Mouse (Mus musculus) midbrain, embryonic 14.5 days (tissue): Measurements from ENCODE around the gene Crybb2. TPM values are rescaled to one million over a fixed set of nuclear protein-coding genes. Genes with fewer than 3 reads are reported as not detected.
"Not testable (repeated sequence)": the region's sequence is repeated elsewhere in the genome, so short reads cannot be mapped to it uniquely, and the experiment has no call there.

ENCODE experiments used
- ATAC-seq: fragments of 200-750 bp; cut with Nextera tagmentation; 2 replicates; pipeline ENCODE4 v1.8.0; 2017; ENCODE audit warnings: moderate number of reproducible peaks, moderate library complexity; ENCODE audit not compliant: low FRiP score, low TSS enrichment
- DNase-seq: peaks from one replicate; pipeline ENCODE4 v3.0.0-alpha.2; 2015
- H3K27ac ChIP-seq: fragments of 300-500 bp; sonication (generic); replicated peaks from 2 replicates; pipeline ENCODE4 v1.5.1; 2014; ENCODE audit warnings: mild to moderate bottlenecking, low read depth, low read length, moderate library complexity
- H3K27me3 ChIP-seq: fragments of 300-500 bp; sonication (generic); 2 replicates; pipeline ENCODE4 v1.6.1; 2014; ENCODE audit warnings: low read length, control low read depth, mixed read lengths; ENCODE audit not compliant: control insufficient read depth, insufficient read depth
- H3K36me3 ChIP-seq: fragments of 300-500 bp; sonication (generic); 2 replicates; pipeline ENCODE4 v1.6.1; 2014; ENCODE audit warnings: low read length, control low read depth; ENCODE audit not compliant: control insufficient read depth, insufficient read depth
- H3K4me1 ChIP-seq: fragments of 300-500 bp; sonication (generic); 2 replicates; pipeline ENCODE4 v1.6.1; 2014; ENCODE audit warnings: mild to moderate bottlenecking, antibody characterized with exemption, low read length, control low read depth; ENCODE audit not compliant: control insufficient read depth, insufficient read depth
- H3K4me2 ChIP-seq: fragments of 300-500 bp; sonication (generic); 2 replicates; pipeline ENCODE4 v1.6.1; 2014; ENCODE audit warnings: mild to moderate bottlenecking, low read length, moderate library complexity
- H3K4me3 ChIP-seq: fragments of 300-500 bp; sonication (generic); replicated peaks from 2 replicates; pipeline ENCODE4 v1.5.1; 2014; ENCODE audit warnings: low read depth, low read length
- H3K9ac ChIP-seq: fragments of 300-500 bp; sonication (generic); replicated peaks from 2 replicates; pipeline ENCODE4 v1.6.1; 2014; ENCODE audit warnings: mild to moderate bottlenecking, low read length, moderate library complexity
- H3K9me3 ChIP-seq: fragments of 300-500 bp; sonication (generic); 2 replicates; pipeline ENCODE4 v1.6.1; 2016; ENCODE audit warnings: low read length, control low read depth, mixed read lengths; ENCODE audit not compliant: control insufficient read depth
- WGBS: fragments of 180-500 bp; shearing (Covaris S2); extraction: QIAGEN DNeasy Blood & Tissue Kit; methylation state at CpG from one replicate; pipeline ENCODE4 v1.1.7; 2014; 5-methylcytosine and 5-hydroxymethylcytosine counted together
- polyA plus RNA-seq: library from polyadenylated mRNA; unstranded; fragments of >200 nt; fragmentation: Nextera tagmentation; extraction: Ambion mirVana; gene quantifications from 2 replicates; pipeline ENCODE4 v1.2.1, GENCODE M21; 2014

Crybb2 gene
- polyA plus RNA-seq, 1 experiment from 2014 or later = not detected

- H3K9me3 ChIP-seq, H3K9ac ChIP-seq, ATAC-seq, H3K36me3 ChIP-seq, H3K27me3 ChIP-seq, H3K4me2 ChIP-seq, H3K4me1 ChIP-seq, H3K27ac ChIP-seq, H3K4me3 ChIP-seq, DNase-seq: not testable (repeated sequence)
- 92% methylated on average over 2 of the region's 2 CpGs for WGBS
Observed at GRCm38 (mm10) chr5:113109651-113110050, 39.7 kb upstream of the Crybb2 start.

GRCm38 (mm10) chr5:113108165-113108764 is 38.3 kb upstream of the Crybb2 start:
- H3K9me3 ChIP-seq = no peaks in the 10 kb centered on the region
- H3K27me3 ChIP-seq = no peaks in the 10 kb centered on the region

GRCm38 (mm10) chr5:113107709-113108108 is 37.8 kb upstream of the Crybb2 start:
- DNase-seq (no peak), ATAC-seq (no peak)
- Histone ChIP-seq H3K9ac (no peak overlapping the region), H3K4me3 (no peak overlapping the region), H3K36me3 (no peaks in the 10 kb centered on the region), H3K4me1 (peaks cover 2% of the 10 kb centered on the region), H3K27ac (no peak overlapping the region), H3K9me3 (no peaks in the 10 kb centered on the region), H3K27me3 (no peaks in the 10 kb centered on the region), H3K4me2 (no peak overlapping the region)
- WGBS = 67% methylated on average over 3 of the region's 3 CpGs

More at GRCm38 (mm10) chr5:113108165-113108764, 38.3 kb upstream of the Crybb2 start:
- Histone ChIP-seq H3K27ac (no peak overlapping the region), H3K4me3 (no peak overlapping the region), H3K4me1 (no peaks in the 10 kb centered on the region), H3K36me3 (no peaks in the 10 kb centered on the region), H3K4me2 (no peak overlapping the region), H3K9ac (no peak overlapping the region)
- no peak for ATAC-seq
- no peak for DNase-seq
- WGBS = 74% methylated on average over 11 of the region's 11 CpGs

- no peak for DNase-seq
- Histone ChIP-seq H3K9me3 (no peaks in the 10 kb centered on the region), H3K27ac (no peak overlapping the region), H3K27me3 (no peaks in the 10 kb centered on the region), H3K4me3 (no peak overlapping the region), H3K4me1 (peaks cover 9% of the 10 kb centered on the region), H3K9ac (no peak overlapping the region), H3K4me2 (no peak overlapping the region), H3K36me3 (no peaks in the 10 kb centered on the region)
- ATAC-seq = no peak
- 88% methylated on average over 7 of the region's 7 CpGs for WGBS
Observed at GRCm38 (mm10) chr5:113106594-113106993, 36.7 kb upstream of the Crybb2 start.

- no peak for ATAC-seq
- Histone ChIP-seq H3K9me3 (no peaks in the 10 kb centered on the region), H3K4me2 (no peak overlapping the region), H3K4me1 (peaks cover 9% of the 10 kb centered on the region), H3K4me3 (no peak overlapping the region), H3K9ac (no peak overlapping the region), H3K27ac (no peak overlapping the region), H3K36me3 (no peaks in the 10 kb centered on the region), H3K27me3 (no peaks in the 10 kb centered on the region)
- WGBS = 84% methylated on average over 4 of the region's 4 CpGs
- DNase-seq = no peak
Observed at GRCm38 (mm10) chr5:113105481-113105880, 35.6 kb upstream of the Crybb2 start.

GRCm38 (mm10) chr5:113105035-113105434 is 35.1 kb upstream of the Crybb2 start:
- DNase-seq (no peak), ATAC-seq (no peak)
- Histone ChIP-seq H3K9ac (no peak overlapping the region), H3K36me3 (no peaks in the 10 kb centered on the region), H3K27ac (no peak overlapping the region), H3K9me3 (no peaks in the 10 kb centered on the region), H3K4me1 (peaks cover 9% of the 10 kb centered on the region), H3K27me3 (no peaks in the 10 kb centered on the region), H3K4me3 (no peak overlapping the region), H3K4me2 (no peak overlapping the region)
- WGBS = 88% methylated on average over 9 of the region's 9 CpGs

- no peak overlapping the region for H3K4me2 ChIP-seq
- DNase-seq = peak; percentile 53
- no peak for ATAC-seq
Observed at GRCm38 (mm10) chr5:113102455-113102854, 32.5 kb upstream of the Crybb2 start.

GRCm38 (mm10) chr5:113101457-113101856 is 31.5 kb upstream of the Crybb2 start:
- ATAC-seq (no peak), DNase-seq (no peak)
- Histone ChIP-seq H3K9me3 (no peaks in the 10 kb centered on the region), H3K9ac (no peak overlapping the region), H3K4me3 (no peak overlapping the region), H3K27ac (no peak overlapping the region), H3K4me1 (peaks cover 9% of the 10 kb centered on the region), H3K36me3 (no peaks in the 10 kb centered on the region), H3K4me2 (no peak overlapping the region), H3K27me3 (no peaks in the 10 kb centered on the region)
- WGBS = 87% methylated on average over 10 of the region's 10 CpGs

More at GRCm38 (mm10) chr5:113102455-113102854, 32.5 kb upstream of the Crybb2 start:
- Histone ChIP-seq H3K36me3 (no peaks in the 10 kb centered on the region), H3K9me3 (no peaks in the 10 kb centered on the region), H3K27ac (0 out of 2 replicates have a peak overlapping the region, but pooled peaks have one; percentile 1), H3K27me3 (no peaks in the 10 kb centered on the region), H3K9ac (no peak overlapping the region), H3K4me1 (peaks cover 9% of the 10 kb centered on the region), H3K4me3 (no peak overlapping the region)
- 17% methylated on average over 7 of the region's 7 CpGs for WGBS

- no peak overlapping the region for H3K4me3 ChIP-seq
- no peak overlapping the region for H3K27ac ChIP-seq
- DNase-seq = no peak
- no peak overlapping the region for H3K4me2 ChIP-seq
- H3K9ac ChIP-seq = no peak overlapping the region
- no peaks in the 10 kb centered on the region for H3K9me3 ChIP-seq
- no peaks in the 10 kb centered on the region for H3K27me3 ChIP-seq
- no peaks in the 10 kb centered on the region for H3K36me3 ChIP-seq
- peaks cover 9% of the 10 kb centered on the region for H3K4me1 ChIP-seq
- no peak for ATAC-seq
- 86% methylated on average over 11 of the region's 11 CpGs for WGBS
Observed at GRCm38 (mm10) chr5:113100422-113100821, 30.5 kb upstream of the Crybb2 start.
